Mouse (Mus musculus) lung, embryonic 16.5 days (tissue): Measurements from ENCODE around the gene Mr1. TPM values are rescaled to one million over a fixed set of nuclear protein-coding genes. Genes with fewer than 3 reads are reported as not detected.
"Not testable (repeated sequence)": the region's sequence is repeated elsewhere in the genome, so short reads cannot be mapped to it uniquely, and the experiment has no call there.

Experiments used
- ATAC-seq: fragments of 200-750 bp; cut with Nextera tagmentation; 2 replicates; pipeline ENCODE4 v1.8.0; 2017; ENCODE audit warnings: low read depth, mild to moderate bottlenecking, moderate library complexity
- H3K27ac ChIP-seq: fragments of 300-500 bp; sonication (generic); 2 replicates; pipeline ENCODE4 v1.5.1; 2014; ENCODE audit warnings: mild to moderate bottlenecking, control low read depth, low read length
- H3K27me3 ChIP-seq: fragments of 300-500 bp; sonication (generic); 2 replicates; pipeline ENCODE4 v1.6.1; 2014; ENCODE audit warnings: low read depth, low read length, mixed read lengths; ENCODE audit not compliant: control insufficient read depth, insufficient read depth
- H3K36me3 ChIP-seq: fragments of 300-500 bp; sonication (generic); 2 replicates; pipeline ENCODE4 v1.6.1; 2014; ENCODE audit warnings: low read length; ENCODE audit not compliant: control insufficient read depth, insufficient read depth
- H3K4me1 ChIP-seq: fragments of 300-500 bp; sonication (generic); replicated peaks from 2 replicates; pipeline ENCODE4 v1.6.1; 2014; ENCODE audit warnings: low read length, mixed read lengths; ENCODE audit not compliant: control insufficient read depth, insufficient read depth
- H3K4me2 ChIP-seq: fragments of 300-500 bp; sonication (generic); 2 replicates; pipeline ENCODE4 v1.6.1; 2014; ENCODE audit warnings: low read depth, low read length, control low read depth
- H3K4me3 ChIP-seq: fragments of 300-500 bp; sonication (generic); 2 replicates; pipeline ENCODE4 v1.5.1; 2014; ENCODE audit warnings: mild to moderate bottlenecking, low read length, control low read depth
- H3K9ac ChIP-seq: fragments of 300-500 bp; sonication (generic); 2 replicates; pipeline ENCODE4 v1.6.1; 2014; ENCODE audit warnings: low read length, control low read depth
- H3K9me3 ChIP-seq: fragments of 300-500 bp; sonication (generic); 2 replicates; pipeline ENCODE4 v1.6.1; 2016; ENCODE audit warnings: low read length; ENCODE audit not compliant: control insufficient read depth
- WGBS: fragments of 180-500 bp; shearing (Covaris S2); extraction: QIAGEN DNeasy Blood & Tissue Kit; methylation state at CpG from one replicate; pipeline ENCODE4 v1.1.7; 2014; 5-methylcytosine and 5-hydroxymethylcytosine counted together
- polyA plus RNA-seq: library from polyadenylated mRNA; unstranded; fragments of >200 nt; fragmentation: Nextera tagmentation; extraction: Ambion mirVana; gene quantifications from 2 replicates; pipeline ENCODE4 v1.2.1, GENCODE M21; 2015

The Mr1 gene
- 13.9 and 14.0 TPM in 2 replicates for polyA plus RNA-seq

DNA sequence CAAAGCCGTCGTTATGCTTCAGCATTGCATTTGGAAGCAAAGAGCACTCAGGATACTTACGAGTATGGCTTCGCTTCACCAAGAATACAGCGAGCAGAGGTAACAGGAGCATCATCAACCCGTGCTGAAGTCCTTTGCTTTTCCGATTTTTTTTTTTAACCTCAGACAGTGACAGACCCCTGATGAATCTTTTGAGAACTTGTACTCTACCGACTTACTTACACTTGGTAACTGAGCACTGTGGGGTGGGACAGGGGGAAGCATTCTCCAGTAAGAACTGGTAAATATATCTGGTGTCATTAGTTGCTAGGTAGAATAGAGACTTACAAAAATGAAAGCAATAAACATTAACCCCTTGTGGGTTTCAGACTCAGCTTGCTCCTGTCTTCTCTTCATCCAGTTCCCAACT, at the start of gene Mr1:
TSS of gene Mr1 (minus strand) at position 243 of the 409 bp plus-strand sequence.
- peak within 1 kb of the TSS; percentile 76 for H3K27ac ChIP-seq
- no peaks in the 10 kb centered on the region for H3K9me3 ChIP-seq
- peak within 1 kb of the TSS; percentile 55 for H3K4me2 ChIP-seq
- WGBS, result 24% methylated on average over 8 of the region's 8 CpGs
- ATAC-seq, result peak; percentile 94
- H3K4me3 ChIP-seq, result peak within 1 kb of the TSS; percentile 61
- no peaks in the 10 kb centered on the region for H3K27me3 ChIP-seq
- H3K36me3 ChIP-seq, result no peaks in the 10 kb centered on the region
- H3K9ac ChIP-seq, result peak within 1 kb of the TSS; percentile 67
- H3K4me1 ChIP-seq, result peaks cover 5% of the 10 kb centered on the region; the same call in 1 of the 2 replicates

DNA sequence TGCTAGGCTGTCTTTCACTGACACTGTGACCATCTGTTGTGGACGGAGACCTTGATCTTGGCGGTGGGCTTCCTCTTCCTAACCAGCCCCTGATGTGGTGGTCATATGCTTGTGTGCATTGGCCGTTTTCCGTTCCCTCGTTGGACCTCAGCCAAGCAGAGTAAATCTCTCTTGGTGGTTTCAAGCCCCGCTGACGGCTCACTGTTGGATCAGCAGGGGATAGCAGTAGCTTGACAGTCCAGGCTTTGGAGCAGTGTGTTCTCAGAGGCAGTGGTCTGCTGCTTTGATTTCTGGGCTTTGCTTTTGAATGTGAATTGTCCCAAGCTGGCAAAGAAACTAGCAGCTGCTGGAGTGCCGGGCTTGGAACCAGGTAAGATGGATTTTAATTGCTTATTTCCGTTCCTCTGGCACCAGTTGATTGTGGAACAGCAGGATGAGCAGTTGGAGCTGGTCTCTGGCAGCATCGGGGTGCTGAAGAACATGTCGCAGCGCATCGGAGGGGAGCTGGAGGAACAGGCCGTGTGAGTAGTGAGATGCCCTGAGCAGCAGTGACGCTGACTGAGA, 46.3 kb upstream of the Mr1 start:
- no peaks in the 10 kb centered on the region for H3K27me3 ChIP-seq
- no peak overlapping the region for H3K27ac ChIP-seq

DNA sequence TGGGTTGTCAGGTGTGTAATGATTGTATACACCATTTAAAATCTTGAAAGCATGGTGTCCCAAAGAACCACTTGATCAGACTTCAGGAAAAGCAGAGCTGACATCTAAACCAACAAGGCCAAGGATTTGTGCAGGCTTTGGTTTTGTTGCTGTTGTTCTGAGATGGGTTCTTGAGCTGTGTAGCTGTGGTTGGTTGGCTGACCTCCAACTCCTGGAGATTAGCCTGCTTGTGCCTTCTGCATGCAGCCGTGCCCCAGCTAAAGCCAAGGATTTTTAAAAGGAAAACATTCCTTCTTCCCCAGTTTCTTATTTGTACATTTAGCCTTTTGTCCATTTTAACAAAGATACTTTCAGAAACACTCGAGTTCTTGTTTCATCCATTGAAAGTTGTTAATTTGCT, 45.1 kb upstream of the Mr1 start:
- H3K9ac ChIP-seq, result no peak overlapping the region
- WGBS, result 65% methylated on average over 2 of the region's 2 CpGs
- H3K4me1 ChIP-seq, result 0 out of 2 replicates have a peak, but pooled peaks cover 2% of the 10 kb centered on the region
- H3K9me3 ChIP-seq, result no peaks in the 10 kb centered on the region
- H3K4me2 ChIP-seq, result no peak overlapping the region
- peaks cover 14% of the 10 kb centered on the region for H3K36me3 ChIP-seq
- no peak for ATAC-seq
- no peak overlapping the region for H3K4me3 ChIP-seq
- no peaks in the 10 kb centered on the region for H3K27me3 ChIP-seq
- H3K27ac ChIP-seq, result no peak overlapping the region

More for the DNA sequence above, 46.3 kb upstream of the Mr1 start:
- 54% methylated on average over 15 of the region's 15 CpGs for WGBS
- Histone ChIP-seq H3K4me3 (no peak overlapping the region), H3K36me3 (peaks cover 12% of the 10 kb centered on the region), H3K9ac (no peak overlapping the region), H3K4me2 (no peak overlapping the region), H3K4me1 (peaks cover 2% of the 10 kb centered on the region; the same call in 1 of the 2 replicates), H3K9me3 (no peaks in the 10 kb centered on the region)
- ATAC-seq, result 0 out of 2 replicates have a peak, but pooled peaks have one; percentile 10

DNA sequence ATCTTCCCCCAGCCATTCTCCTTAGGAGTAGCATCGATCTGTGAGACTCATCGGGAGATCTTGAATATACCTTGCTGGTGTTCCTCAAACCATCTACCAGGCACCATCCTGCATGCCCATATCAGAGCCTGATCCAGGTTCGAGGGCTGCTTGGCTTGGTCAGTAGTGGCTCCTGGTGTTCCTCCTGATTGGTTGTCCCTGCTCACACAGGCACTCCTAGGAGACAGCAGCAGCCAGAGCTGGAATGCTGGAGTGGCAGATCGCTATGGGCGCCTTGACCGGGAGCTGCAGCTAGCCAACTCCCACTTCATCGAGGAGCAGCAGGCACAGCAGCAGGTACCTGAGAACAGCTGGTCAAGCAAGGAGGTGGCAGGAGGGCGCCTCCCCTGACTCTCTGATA, 44.6 kb upstream of the Mr1 start:
- 0 out of 2 replicates have a peak, but pooled peaks have one; percentile 17 for ATAC-seq
- H3K27me3 ChIP-seq, result no peaks in the 10 kb centered on the region
- H3K9me3 ChIP-seq, result no peaks in the 10 kb centered on the region
- no peak overlapping the region for H3K4me3 ChIP-seq
- no peak overlapping the region for H3K9ac ChIP-seq
- H3K4me2 ChIP-seq, result no peak overlapping the region
- no peak overlapping the region for H3K27ac ChIP-seq
- H3K36me3 ChIP-seq, result peaks cover 14% of the 10 kb centered on the region
- 0 out of 2 replicates have a peak, but pooled peaks cover 2% of the 10 kb centered on the region for H3K4me1 ChIP-seq
- WGBS, result 84% methylated on average over 8 of the region's 8 CpGs

DNA sequence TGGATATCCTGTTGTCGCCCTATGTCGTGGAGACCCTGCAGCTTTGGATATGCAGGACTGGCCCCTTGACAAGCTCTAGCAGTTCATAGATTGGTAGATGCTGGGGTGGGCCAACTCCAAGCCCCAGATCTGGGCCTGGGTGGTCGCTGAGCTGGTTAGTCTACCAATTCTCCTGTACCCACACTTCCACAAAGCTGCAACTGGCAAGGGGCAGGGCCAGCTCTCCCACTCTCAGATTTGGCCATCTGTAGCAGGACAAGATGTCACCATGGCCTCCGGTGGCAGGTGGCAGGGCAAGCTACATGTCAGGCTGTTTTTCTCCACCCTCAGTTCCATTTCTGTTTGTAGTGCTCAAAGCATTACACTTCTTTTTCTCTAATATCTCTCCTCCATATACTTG, 42.0 kb upstream of the Mr1 start:
- WGBS, result 87% methylated on average over 4 of the region's 4 CpGs
- peaks cover 14% of the 10 kb centered on the region for H3K36me3 ChIP-seq
- H3K4me1 ChIP-seq, result 0 out of 2 replicates have a peak, but pooled peaks cover 2% of the 10 kb centered on the region
- H3K4me2 ChIP-seq, result no peak overlapping the region
- no peak overlapping the region for H3K27ac ChIP-seq
- H3K27me3 ChIP-seq, result no peaks in the 10 kb centered on the region
- no peak overlapping the region for H3K9ac ChIP-seq
- no peak overlapping the region for H3K4me3 ChIP-seq
- H3K9me3 ChIP-seq, result no peaks in the 10 kb centered on the region
- ATAC-seq, result no peak

DNA sequence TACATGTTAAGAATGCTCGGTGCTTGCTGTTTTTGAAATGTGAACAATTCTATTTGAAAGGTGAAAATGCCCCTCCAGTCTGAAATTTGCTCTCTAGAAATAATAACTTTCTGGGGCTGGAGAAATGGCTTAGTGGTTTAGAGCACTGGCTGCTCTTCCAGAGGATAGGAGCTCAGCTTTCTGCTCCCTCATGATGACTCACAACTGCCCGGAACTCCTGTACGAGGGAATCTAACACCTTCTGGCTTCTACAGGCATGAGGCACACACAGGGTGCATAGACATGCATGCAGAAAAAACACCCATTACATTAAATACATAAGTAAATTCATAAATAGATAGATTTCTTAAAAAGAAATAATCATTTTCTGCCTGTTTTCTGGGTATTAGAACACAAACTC, 37.6 kb upstream of the Mr1 start:
- Histone ChIP-seq H3K4me2 (no peak overlapping the region), H3K9me3 (no peaks in the 10 kb centered on the region), H3K36me3 (peaks cover 18% of the 10 kb centered on the region), H3K27me3 (no peaks in the 10 kb centered on the region), H3K27ac (no peak overlapping the region), H3K4me1 (no peaks in the 10 kb centered on the region), H3K4me3 (no peak overlapping the region), H3K9ac (no peak overlapping the region)
- ATAC-seq, result no peak
- 67% methylated on average over 3 of the region's 3 CpGs for WGBS

DNA sequence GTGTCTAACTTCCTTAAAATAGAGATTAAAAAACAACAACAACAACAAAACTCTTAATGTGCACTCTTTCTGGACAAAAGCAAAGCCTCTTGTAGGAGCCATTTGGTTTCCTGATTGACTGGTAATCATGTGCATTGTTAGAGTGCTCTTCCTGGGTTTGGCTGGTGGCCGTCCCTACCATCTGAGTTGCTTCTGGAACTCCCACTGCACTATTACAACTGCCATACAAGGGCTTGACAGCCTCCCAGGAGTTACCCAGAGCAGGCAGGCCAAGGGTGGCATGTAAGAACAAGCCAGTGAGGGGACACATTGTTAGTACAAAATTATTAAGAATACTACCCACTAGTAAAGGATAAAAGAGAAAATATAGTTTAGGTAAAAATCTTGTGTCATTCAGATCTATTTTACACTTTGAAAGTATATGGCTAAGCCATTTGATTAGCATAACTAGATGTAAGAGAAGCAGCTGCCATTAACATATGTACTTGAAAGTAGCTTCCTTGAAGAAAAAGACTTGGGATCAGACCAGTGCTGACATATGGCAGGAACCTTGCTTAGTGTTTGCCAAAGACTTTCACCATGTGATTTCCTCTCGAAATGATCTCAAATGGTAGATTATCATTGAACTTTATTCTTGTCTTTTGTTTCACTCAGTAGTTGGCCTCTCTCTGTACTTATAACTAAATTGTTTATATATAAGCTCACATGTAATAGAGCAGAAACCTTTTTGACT, 31.7 kb upstream of the Mr1 start:
- ATAC-seq, result no peak
- no peaks in the 10 kb centered on the region for H3K27me3 ChIP-seq
- H3K4me1 ChIP-seq, result no peaks in the 10 kb centered on the region
- no peaks in the 10 kb centered on the region for H3K9me3 ChIP-seq
- H3K9ac ChIP-seq, result no peak overlapping the region
- no peak overlapping the region for H3K27ac ChIP-seq
- 78% methylated on average over 2 of the region's 2 CpGs for WGBS
- no peak overlapping the region for H3K4me2 ChIP-seq
- no peak overlapping the region for H3K4me3 ChIP-seq
- H3K36me3 ChIP-seq, result peaks cover 24% of the 10 kb centered on the region

DNA sequence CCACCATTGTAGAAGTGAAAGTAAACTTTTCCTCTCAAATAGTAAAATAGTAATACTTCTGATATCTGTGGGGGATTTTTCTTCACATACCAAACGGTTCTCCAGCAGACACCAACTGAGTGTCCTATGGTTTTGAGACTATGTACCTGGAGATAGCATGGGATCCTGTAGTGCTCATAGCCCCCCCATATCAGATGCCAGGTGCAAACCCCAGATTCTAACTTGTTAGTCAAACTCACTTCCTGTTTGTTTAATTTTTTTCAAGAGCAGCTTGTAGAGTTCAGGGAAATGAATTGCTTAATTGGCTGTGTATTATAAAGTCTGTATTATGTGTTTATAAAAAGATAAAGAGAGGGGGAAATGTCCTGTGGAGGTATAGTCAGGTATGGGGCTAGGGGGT, 27.8 kb upstream of the Mr1 start:
- Histone ChIP-seq H3K9me3 (no peaks in the 10 kb centered on the region), H3K36me3 (peaks cover 17% of the 10 kb centered on the region), H3K4me3 (no peak overlapping the region), H3K27me3 (no peaks in the 10 kb centered on the region), H3K4me1 (peaks cover 3% of the 10 kb centered on the region), H3K9ac (no peak overlapping the region), H3K4me2 (no peak overlapping the region), H3K27ac (no peak overlapping the region)
- no peak for ATAC-seq
- WGBS, result 68% methylated on average over 1 of the region's 1 CpGs

DNA sequence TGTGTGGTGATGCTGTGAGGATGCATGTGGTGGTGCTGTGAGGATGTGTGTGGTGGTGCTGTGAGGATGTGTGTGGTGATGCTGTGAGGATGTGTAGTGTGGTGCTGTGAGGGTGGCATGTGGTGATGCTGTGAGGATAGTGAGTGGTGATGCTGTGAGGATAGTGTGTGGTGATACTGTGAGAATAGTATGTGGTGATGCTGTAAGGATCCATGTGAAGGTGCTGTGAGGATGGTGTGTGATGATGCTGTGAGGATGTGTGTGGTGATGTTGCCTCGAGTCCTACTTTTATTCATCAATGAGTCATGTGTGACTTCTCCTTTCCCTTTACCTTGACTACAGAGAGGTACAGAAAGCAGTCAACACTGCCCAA, 27.0 kb upstream of the Mr1 start:
- not testable (repeated sequence) for H3K4me1 ChIP-seq, H3K27ac ChIP-seq, H3K9ac ChIP-seq, H3K9me3 ChIP-seq, H3K4me2 ChIP-seq, H3K4me3 ChIP-seq, H3K27me3 ChIP-seq, ATAC-seq
- 74% methylated on average over 1 of the region's 1 CpGs for WGBS
- peaks cover 15% of the 10 kb centered on the region for H3K36me3 ChIP-seq
